Mouse (Mus musculus): ENCODE measurements around the gene Pfn3.

DNA sequence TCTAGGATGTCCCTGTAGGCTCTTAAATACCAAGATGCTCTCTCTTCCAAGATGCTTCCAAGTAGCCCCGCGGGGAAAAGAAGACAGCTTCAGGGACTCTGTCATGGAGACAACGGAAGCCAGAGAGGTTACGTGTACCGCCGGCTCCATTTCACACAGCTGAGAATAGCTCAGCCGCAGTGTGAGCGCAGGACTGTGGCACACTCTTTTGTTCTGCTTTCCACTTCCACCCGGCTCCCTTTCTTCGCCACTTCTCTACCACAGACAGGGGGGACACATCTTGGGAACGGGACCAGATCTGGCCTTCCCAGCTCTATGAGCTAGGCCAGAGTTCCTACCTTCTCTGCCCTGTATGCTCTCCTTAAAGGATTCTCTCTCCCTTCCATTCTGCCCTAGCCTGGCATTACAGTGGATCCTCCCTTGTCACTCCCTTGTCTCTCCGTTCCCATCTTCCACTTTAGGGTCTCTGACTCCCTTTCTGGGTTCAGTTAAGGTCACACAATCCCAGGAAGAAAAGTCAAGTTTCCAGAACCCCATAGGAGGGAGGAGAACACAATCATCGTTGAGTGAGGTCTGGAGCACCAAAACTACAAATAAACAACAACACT is 9.1 kb downstream of the Pfn3 start:
- TF ChIP-seq NELFE (IDR thresholded peaks at IDR 0.05; ENCODE audit: low read depth, low read length) (no peak), CTCF (conservative IDR thresholded peaks at IDR 0.05 in 1 of 2, IDR thresholded peaks at IDR 0.05 in 1 of 2; ENCODE audit: low read depth in 2 of 2, low read length in 2 of 2) (no peak), IRF4 (IDR thresholded peaks at IDR 0.05; ENCODE audit: low read depth, low read length) (no peak), EP300 (IDR thresholded peaks at IDR 0.05; ENCODE audit: low read length) (no peak), CHD2 (IDR thresholded peaks at IDR 0.05; ENCODE audit: low read length) (no peak), POLR2A (IDR thresholded peaks at IDR 0.05; ENCODE audit: low read depth, low read length) (no peak), JUND (conservative IDR thresholded peaks at IDR 0.05; ENCODE audit: low read depth, low read length) (no peak), POLR2AphosphoS2 (IDR thresholded peaks at IDR 0.05; ENCODE audit: low read depth, low read length) (no peak), MAX (IDR thresholded peaks at IDR 0.05; ENCODE audit: low read length) (no peak), ZNF384 (IDR thresholded peaks at IDR 0.05; ENCODE audit: low read depth, low read length) (no peak)

Measured in CH12.LX (cell line).